Mouse (Mus musculus) lung, adult 2 months (tissue): ENCODE results near the gene Camkk1. TPM values are rescaled to one million over a fixed set of nuclear protein-coding genes. Genes with fewer than 3 reads are reported as not detected.

Experiments used
- DNase-seq: peaks from one replicate; pipeline ENCODE4 v3.0.0; 2022
- H3K4me1 ChIP-seq: fragments of 200-500 bp; 2 replicates; pipeline ENCODE4 v1.6.1; 2011; ENCODE audit warnings: low read length; ENCODE audit not compliant: control insufficient read depth, insufficient read depth
- H3K4me3 ChIP-seq: fragments of 200-500 bp; replicated peaks from 2 replicates; pipeline ENCODE3; 2011; ENCODE audit warnings: low read depth, mild to moderate bottlenecking, control low read depth, low read length; ENCODE audit errors: extremely low read depth
- CTCF ChIP-seq: fragments of 200-500 bp; IDR thresholded peaks from 2 replicates; pipeline ENCODE4 v1.5.1; 2011; ENCODE audit warnings: mild to moderate bottlenecking, low read length, control low read depth; ENCODE audit not compliant: insufficient read depth
- POLR2A ChIP-seq: fragments of 200-500 bp; IDR thresholded peaks from 2 replicates; pipeline ENCODE4 v1.6.1; 2011; ENCODE audit warnings: low read depth, mild to moderate bottlenecking, control low read depth, low read length, borderline replicate concordance; ENCODE audit errors: extremely low read depth
- WGBS: fragments of 180-500 bp; shearing (Covaris S2); methylation state at CpG from one replicate; pipeline ENCODE4 v1.1.7; 2018; 5-methylcytosine and 5-hydroxymethylcytosine counted together
- polyA plus RNA-seq: library from polyadenylated mRNA; depleted of rRNA; stranded (reverse); fragments of >200 nt; gene quantifications from 2 replicates; pipeline ENCODE4 v1.2.3, GENCODE M21; 2012; rRNA removed

Camkk1 gene
- polyA plus RNA-seq, 1 experiment = 9.3 TPM

- no peak for TF ChIP-seq CTCF
- TF ChIP-seq POLR2A = no peak
- WGBS = 87% methylated on average over 6 of the region's 6 CpGs
- no peaks in the 10 kb centered on the region for H3K4me1 ChIP-seq
- H3K4me3 ChIP-seq = no peak overlapping the region
- no peak for DNase-seq
Measured at GRCm38 (mm10) chr11:73077211-73077720, 58.5 kb downstream of the Camkk1 start.

GRCm38 (mm10) chr11:73078615-73079014 is 59.8 kb downstream of the Camkk1 start:
- H3K4me1 ChIP-seq = no peaks in the 10 kb centered on the region
- TF ChIP-seq POLR2A = no peak
- TF ChIP-seq CTCF = no peak
- H3K4me3 ChIP-seq = no peak overlapping the region
- WGBS = 90% methylated on average over 8 of the region's 8 CpGs
- DNase-seq = no peak

GRCm38 (mm10) chr11:73080306-73080705 is 61.5 kb downstream of the Camkk1 start:
- DNase-seq = no peak
- Histone ChIP-seq H3K4me3 (no peak overlapping the region), H3K4me1 (0 out of 2 replicates have a peak, but pooled peaks cover 2% of the 10 kb centered on the region)
- 83% methylated on average over 3 of the region's 3 CpGs for WGBS
- TF ChIP-seq CTCF = no peak
- TF ChIP-seq POLR2A = no peak

- no peak for DNase-seq
Measured at GRCm38 (mm10) chr11:73084303-73084702, 65.5 kb downstream of the Camkk1 start.

GRCm38 (mm10) chr11:73084804-73085231 is 66.0 kb downstream of the Camkk1 start:
- DNase-seq = no peak
- WGBS = 56% methylated on average over 10 of the region's 10 CpGs

More at GRCm38 (mm10) chr11:73084303-73084702, 65.5 kb downstream of the Camkk1 start:
- 51% methylated on average over 6 of the region's 6 CpGs for WGBS
- 0 out of 2 replicates have a peak, but pooled peaks cover 2% of the 10 kb centered on the region for H3K4me1 ChIP-seq
- no peak overlapping the region for H3K4me3 ChIP-seq
- no peak for TF ChIP-seq CTCF
- no peak for TF ChIP-seq POLR2A

GRCm38 (mm10) chr11:73085391-73085790 is 66.6 kb downstream of the Camkk1 start:
- DNase-seq = no peak
- 0 out of 2 replicates have a peak, but pooled peaks cover 2% of the 10 kb centered on the region for H3K4me1 ChIP-seq
- 43% methylated on average over 7 of the region's 7 CpGs for WGBS
- TF ChIP-seq POLR2A (no peak), CTCF (no peak)
- no peak overlapping the region for H3K4me3 ChIP-seq

More at GRCm38 (mm10) chr11:73084804-73085231, 66.0 kb downstream of the Camkk1 start:
- no peak for TF ChIP-seq CTCF
- TF ChIP-seq POLR2A = no peak
- H3K4me1 ChIP-seq = 0 out of 2 replicates have a peak, but pooled peaks cover 2% of the 10 kb centered on the region
- no peak overlapping the region for H3K4me3 ChIP-seq

- Histone ChIP-seq H3K4me1 (0 out of 2 replicates have a peak, but pooled peaks cover 2% of the 10 kb centered on the region), H3K4me3 (no peak overlapping the region)
- no peak for TF ChIP-seq CTCF
- no peak for TF ChIP-seq POLR2A
- DNase-seq = no peak
- WGBS = 43% methylated on average over 6 of the region's 6 CpGs
Measured at GRCm38 (mm10) chr11:73087700-73088480, 69.1 kb downstream of the Camkk1 start.

GRCm38 (mm10) chr11:73090283-73090682 is 71.5 kb downstream of the Camkk1 start, which contains the start of gene Itgae:
TSS of gene Itgae (plus strand) at chr11:73090583.
- DNase-seq = no peak
- no peak for TF ChIP-seq CTCF
- TF ChIP-seq POLR2A = no peak
- 70% methylated on average over 4 of the region's 4 CpGs for WGBS
- Histone ChIP-seq H3K4me1 (no peaks in the 10 kb centered on the region), H3K4me3 (no peak within 1 kb of the TSS)

- WGBS = 83% methylated on average over 2 of the region's 2 CpGs
- no peak overlapping the region for H3K4me3 ChIP-seq
Measured at GRCm38 (mm10) chr11:73090826-73091225, 72.0 kb downstream of the Camkk1 start.

More at GRCm38 (mm10) chr11:73090826-73091225, 72.0 kb downstream of the Camkk1 start:
- H3K4me1 ChIP-seq = no peaks in the 10 kb centered on the region
- no peak for TF ChIP-seq POLR2A
- TF ChIP-seq CTCF = no peak
- no peak for DNase-seq

Other genes starting within 250 kb of the Camkk1 start
- gene Cyb5d2, start 222.9 kb upstream of the Camkk1 start, polyA plus RNA-seq = 4.9 and 5.2 TPM in 2 replicates
- 22.9 and 29.3 TPM in 2 replicates for gene Zzef1, start 222.8 kb upstream of the Camkk1 start, polyA plus RNA-seq
- gene Atp2a3, start 57.8 kb upstream of the Camkk1 start, polyA plus RNA-seq = 253 and 256 TPM in 2 replicates
- gene P2rx1, start 19.9 kb upstream of the Camkk1 start, polyA plus RNA-seq = 3.2 and 4.4 TPM in 2 replicates
- 1.7 and 3.6 TPM in 2 replicates for gene Ncbp3, start 28.8 kb downstream of the Camkk1 start, polyA plus RNA-seq
- gene Itgae, start 71.6 kb downstream of the Camkk1 start, polyA plus RNA-seq = 3.8 and 4.3 TPM in 2 replicates
- 0.41 and 0.70 TPM in 2 replicates for gene Haspin, start 119.3 kb downstream of the Camkk1 start, polyA plus RNA-seq
- 3.2 and 5.5 TPM in 2 replicates for gene P2rx5, start 141.4 kb downstream of the Camkk1 start, polyA plus RNA-seq
- 47.9 and 55.4 TPM in 2 replicates for gene Emc6, start 158.0 kb downstream of the Camkk1 start, polyA plus RNA-seq
- 109 and 123 TPM in 2 replicates for gene Tax1bp3, start 158.1 kb downstream of the Camkk1 start, polyA plus RNA-seq
- 14.2 and 17.2 TPM in 2 replicates for gene Ctns, start 180.0 kb downstream of the Camkk1 start, polyA plus RNA-seq
- 3.7 and 4.4 TPM in 2 replicates for gene Shpk, start 180.5 kb downstream of the Camkk1 start, polyA plus RNA-seq
- gene Trpv1, start 215.3 kb downstream of the Camkk1 start, polyA plus RNA-seq = 0.09 and 0.55 TPM in 2 replicates
- 0.14 and 0.49 TPM in 2 replicates for gene Trpv3, start 248.4 kb downstream of the Camkk1 start, polyA plus RNA-seq